Mouse (Mus musculus): ENCODE measurements around the gene Prdm16. TPM values are rescaled to one million over a fixed set of nuclear protein-coding genes. Genes with fewer than 3 reads are reported as not detected.

The Prdm16 gene
- total RNA-seq, 2 experiments from 2014 or later: 1.4 to 2.0 TPM

- no peak for DNase-seq (ENCODE audit: low spot score)
Measured at GRCm38 (mm10) chr4:154640443-154641295, 4.0 kb upstream of the Prdm16 start.

GRCm38 (mm10) chr4:154639591-154640442 lies 3.1 kb upstream of the Prdm16 start:
- no peak for DNase-seq (ENCODE audit: low spot score)

GRCm38 (mm10) chr4:154639126-154639525 lies 2.5 kb upstream of the Prdm16 start:
- DNase-seq (ENCODE audit: low spot score): no peak

- no peak for DNase-seq (ENCODE audit: low spot score)
Measured at GRCm38 (mm10) chr4:154638320-154638886, 1.7 kb upstream of the Prdm16 start.

- no peak for DNase-seq (ENCODE audit: low spot score)
Measured at GRCm38 (mm10) chr4:154637468-154638319, 1.0 kb upstream of the Prdm16 start.

GRCm38 (mm10) chr4:154636053-154636433 lies 630 bp downstream of the Prdm16 start:
- peak; percentile 26 for DNase-seq (ENCODE audit: low spot score)

GRCm38 (mm10) chr4:154635241-154636052 lies 1.2 kb downstream of the Prdm16 start:
- peak; percentile 18 for DNase-seq (ENCODE audit: low spot score)

- no peak for DNase-seq (ENCODE audit: low spot score)
Measured at GRCm38 (mm10) chr4:154634470-154635240, 2.0 kb downstream of the Prdm16 start.

GRCm38 (mm10) chr4:154634001-154634400 lies 2.7 kb downstream of the Prdm16 start:
- no peak for DNase-seq (ENCODE audit: low spot score)

GRCm38 (mm10) chr4:154632800-154633764 lies 3.6 kb downstream of the Prdm16 start:
- DNase-seq (ENCODE audit: low spot score): no peak

- DNase-seq (ENCODE audit: low spot score): no peak
Measured at GRCm38 (mm10) chr4:154630763-154631162, 5.9 kb downstream of the Prdm16 start.

GRCm38 (mm10) chr4:154627419-154628142 lies 9.1 kb downstream of the Prdm16 start:
- no peak for DNase-seq (ENCODE audit: low spot score)

- no peak for DNase-seq (ENCODE audit: low spot score)
Measured at GRCm38 (mm10) chr4:154626282-154626681, 10.4 kb downstream of the Prdm16 start.

GRCm38 (mm10) chr4:154625710-154626109 lies 11.0 kb downstream of the Prdm16 start:
- DNase-seq (ENCODE audit: low spot score): no peak

- DNase-seq (ENCODE audit: low spot score): no peak
Measured at GRCm38 (mm10) chr4:154623241-154623640, 13.4 kb downstream of the Prdm16 start.

- no peak for DNase-seq (ENCODE audit: low spot score)
Measured at GRCm38 (mm10) chr4:154622521-154622920, 14.2 kb downstream of the Prdm16 start.

- DNase-seq (ENCODE audit: low spot score): no peak
Measured at GRCm38 (mm10) chr4:154611167-154611566, 25.5 kb downstream of the Prdm16 start.

- DNase-seq (ENCODE audit: low spot score): no peak
Measured at GRCm38 (mm10) chr4:154607724-154608123, 28.9 kb downstream of the Prdm16 start.

Measured in gastrocnemius, adult 18-20 months (tissue).